Mouse (Mus musculus): ENCODE results near the gene Myt1l. TPM values are rescaled to one million over a fixed set of nuclear protein-coding genes. Genes with fewer than 3 reads are reported as not detected.

Myt1l gene
- total and polyA plus RNA-seq, 2 experiments from 2014 or later, result 68.6 to 173 TPM

GRCm38 (mm10) chr12:29701076-29701475 lies 172.9 kb downstream of the Myt1l start:
- no peak for TF ChIP-seq CTCF (IDR thresholded peaks at IDR 0.05; ENCODE audit: low read depth)
- H3K4me3 ChIP-seq (ENCODE audit: low read length), result no peak overlapping the region
- H3K4me2 ChIP-seq (ENCODE audit: low read depth, low read length), result no peak overlapping the region
- H3K36me3 ChIP-seq (ENCODE audit: insufficient read depth, low read length), result no peaks in the 10 kb centered on the region
- DNase-seq (ENCODE audit: low spot score), result no peak
- no peaks in the 10 kb centered on the region for H3K9me3 ChIP-seq (ENCODE audit: low read length)
- ATAC-seq, result no peak
- H3K4me1 ChIP-seq (ENCODE audit: insufficient read depth, low read length), result peaks cover 44% of the 10 kb centered on the region
- H3K27ac ChIP-seq, result peak overlapping the region; percentile 69; the same call in 1 of the 2 replicates
- 45% methylated on average over 4 of the region's 4 CpGs for WGBS
- no peaks in the 10 kb centered on the region for H3K27me3 ChIP-seq (ENCODE audit: insufficient read depth, low read length)
- no peak overlapping the region for H3K9ac ChIP-seq (replicated peaks; ENCODE audit: low read length)

GRCm38 (mm10) chr12:29701731-29702316 lies 173.6 kb downstream of the Myt1l start:
- peak; percentile 42 for DNase-seq (ENCODE audit: low spot score)
- 0 out of 2 replicates have a peak overlapping the region, but pooled peaks have one; percentile 1 for H3K9ac ChIP-seq (replicated peaks; ENCODE audit: low read length)
- 12% methylated on average over 6 of the region's 6 CpGs for WGBS
- no peaks in the 10 kb centered on the region for H3K9me3 ChIP-seq (ENCODE audit: low read length)
- peaks cover 44% of the 10 kb centered on the region for H3K4me1 ChIP-seq (ENCODE audit: insufficient read depth, low read length)
- H3K4me2 ChIP-seq (ENCODE audit: low read depth, low read length), result no peak overlapping the region
- ATAC-seq, result no peak
- TF ChIP-seq CTCF (IDR thresholded peaks at IDR 0.05; ENCODE audit: low read depth), result no peak
- no peaks in the 10 kb centered on the region for H3K27me3 ChIP-seq (ENCODE audit: insufficient read depth, low read length)
- H3K36me3 ChIP-seq (ENCODE audit: insufficient read depth, low read length), result no peaks in the 10 kb centered on the region
- peak overlapping the region; percentile 69 for H3K27ac ChIP-seq
- no peak overlapping the region for H3K4me3 ChIP-seq (ENCODE audit: low read length)

- no peaks in the 10 kb centered on the region for H3K36me3 ChIP-seq (ENCODE audit: insufficient read depth, low read length)
- no peaks in the 10 kb centered on the region for H3K9me3 ChIP-seq (ENCODE audit: low read length)
- no peak for TF ChIP-seq CTCF (IDR thresholded peaks at IDR 0.05; ENCODE audit: low read depth)
- H3K27me3 ChIP-seq (ENCODE audit: insufficient read depth, low read length), result no peaks in the 10 kb centered on the region
- peak overlapping the region; percentile 69; the same call in 1 of the 2 replicates for H3K27ac ChIP-seq
- H3K4me3 ChIP-seq (ENCODE audit: low read length), result no peak overlapping the region
- 0 out of 2 replicates have a peak, but pooled peaks have one; percentile 8 for ATAC-seq
- no peak overlapping the region for H3K4me2 ChIP-seq (ENCODE audit: low read depth, low read length)
- H3K9ac ChIP-seq (replicated peaks; ENCODE audit: low read length), result no peak overlapping the region
- peaks cover 45% of the 10 kb centered on the region for H3K4me1 ChIP-seq (ENCODE audit: insufficient read depth, low read length)
- peak; percentile 72 for DNase-seq (ENCODE audit: low spot score)
- WGBS, result 14% methylated on average over 4 of the region's 4 CpGs
Observed at GRCm38 (mm10) chr12:29702626-29703025, 174.4 kb downstream of the Myt1l start.

- H3K4me1 ChIP-seq (ENCODE audit: insufficient read depth, low read length), result peaks cover 41% of the 10 kb centered on the region
- H3K4me3 ChIP-seq (ENCODE audit: low read length), result no peak overlapping the region
- no peak for TF ChIP-seq CTCF (IDR thresholded peaks at IDR 0.05; ENCODE audit: low read depth)
- H3K4me2 ChIP-seq (ENCODE audit: low read depth, low read length), result no peak overlapping the region
- 68% methylated on average over 8 of the region's 8 CpGs for WGBS
- no peak for ATAC-seq
- no peaks in the 10 kb centered on the region for H3K36me3 ChIP-seq (ENCODE audit: insufficient read depth, low read length)
- H3K9me3 ChIP-seq (ENCODE audit: low read length), result no peaks in the 10 kb centered on the region
- H3K9ac ChIP-seq (replicated peaks; ENCODE audit: low read length), result no peak overlapping the region
- peak overlapping the region; percentile 69; the same call in 1 of the 2 replicates for H3K27ac ChIP-seq
- DNase-seq (ENCODE audit: low spot score), result no peak
- H3K27me3 ChIP-seq (ENCODE audit: insufficient read depth, low read length), result no peaks in the 10 kb centered on the region
Observed at GRCm38 (mm10) chr12:29703541-29703940, 175.4 kb downstream of the Myt1l start.

- 34% methylated on average over 3 of the region's 3 CpGs for WGBS
- no peak overlapping the region for H3K4me2 ChIP-seq (ENCODE audit: low read depth, low read length)
- no peaks in the 10 kb centered on the region for H3K36me3 ChIP-seq (ENCODE audit: insufficient read depth, low read length)
- H3K4me1 ChIP-seq (ENCODE audit: insufficient read depth, low read length), result peaks cover 18% of the 10 kb centered on the region
- DNase-seq (ENCODE audit: low spot score) (no peak), ATAC-seq (no peak)
- no peak overlapping the region for H3K27ac ChIP-seq
- H3K27me3 ChIP-seq (ENCODE audit: insufficient read depth, low read length), result no peaks in the 10 kb centered on the region
- H3K9ac ChIP-seq (replicated peaks; ENCODE audit: low read length), result no peak overlapping the region
- no peak for TF ChIP-seq CTCF (IDR thresholded peaks at IDR 0.05; ENCODE audit: low read depth)
- H3K9me3 ChIP-seq (ENCODE audit: low read length), result no peaks in the 10 kb centered on the region
- H3K4me3 ChIP-seq (ENCODE audit: low read length), result no peak overlapping the region
Observed at GRCm38 (mm10) chr12:29707094-29707493, 178.9 kb downstream of the Myt1l start.

- no peak for DNase-seq (ENCODE audit: low spot score)
- Histone ChIP-seq H3K27ac (no peak overlapping the region), H3K9me3 (ENCODE audit: low read length) (no peaks in the 10 kb centered on the region), H3K36me3 (ENCODE audit: insufficient read depth, low read length) (no peaks in the 10 kb centered on the region), H3K27me3 (ENCODE audit: insufficient read depth, low read length) (no peaks in the 10 kb centered on the region), H3K9ac (replicated peaks; ENCODE audit: low read length) (no peak overlapping the region), H3K4me2 (ENCODE audit: low read depth, low read length) (no peak overlapping the region), H3K4me3 (ENCODE audit: low read length) (no peak overlapping the region), H3K4me1 (ENCODE audit: insufficient read depth, low read length) (peaks cover 7% of the 10 kb centered on the region; the same call in 1 of the 2 replicates)
- TF ChIP-seq CTCF (IDR thresholded peaks at IDR 0.05; ENCODE audit: low read depth), result no peak; the same call in 1 of the 2 replicates
- 66% methylated on average over 3 of the region's 3 CpGs for WGBS
- ATAC-seq, result peak; percentile 44; the same call in 1 of the 2 replicates
Observed at GRCm38 (mm10) chr12:29708166-29708565, 180.0 kb downstream of the Myt1l start.
